26 mouse cellular contexts compared by ENCODE assay signal in the genomic region with DNA sequence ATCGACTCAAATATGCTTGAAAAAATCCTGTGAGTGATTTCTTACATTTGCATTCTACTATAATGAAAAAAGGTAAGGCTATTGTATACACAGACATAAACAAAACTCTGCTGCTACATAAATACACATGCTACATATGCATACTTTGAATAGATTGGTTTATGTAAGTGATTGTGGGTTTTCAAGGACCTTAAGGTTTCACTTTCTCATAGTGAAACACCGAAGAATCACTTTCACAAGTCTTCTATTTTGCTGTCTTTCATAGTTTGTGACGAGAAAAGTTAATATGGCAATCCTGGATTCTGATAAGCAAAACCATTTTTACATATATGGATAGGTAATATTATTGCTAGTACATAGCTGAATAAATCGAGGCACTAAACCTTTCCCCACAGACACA.
"Had no signal": no experiment of that assay in that cellular context is flagged by ENCODE, and none has a peak within 500 bp of the region (broad histone marks: within the 10 kb centered on the region; RNA-seq: fewer than 3 reads in every experiment).

No protein-coding gene starts in this region.

- ATAC-seq: hindbrain, postnatal 0 days; intestine, embryonic 16.5 days; liver, embryonic 12.5 days had no signal

- H3K36me3 ChIP-seq: heart, embryonic 12.5 days; hindbrain, embryonic 10.5 days; hindbrain, embryonic 12.5 days; kidney, embryonic 15.5 days; limb, embryonic 13.5 days; limb, embryonic 15.5 days; liver, embryonic 12.5 days had no signal

- H3K4me2 ChIP-seq: heart, embryonic 12.5 days; hindbrain, embryonic 12.5 days; hindbrain, embryonic 14.5 days; kidney, embryonic 15.5 days; limb, embryonic 13.5 days; limb, embryonic 15.5 days; liver, embryonic 12.5 days had no signal

- H3K27ac ChIP-seq: heart, adult 2 months; hindbrain, embryonic 10.5 days; hindbrain, embryonic 12.5 days; hindbrain, embryonic 14.5 days; hindbrain, postnatal 0 days; kidney, embryonic 15.5 days; kidney, postnatal 0 days; limb, embryonic 13.5 days; limb, embryonic 15.5 days; liver, embryonic 12.5 days; liver, embryonic 14.5 days had no signal

- H3K9ac ChIP-seq: heart, embryonic 12.5 days; hindbrain, embryonic 12.5 days; hindbrain, embryonic 14.5 days; kidney, embryonic 15.5 days; limb, embryonic 13.5 days; limb, embryonic 15.5 days; liver, embryonic 12.5 days; liver, embryonic 14.5 days had no signal

- DNase-seq: gastrocnemius, postnatal 14 days; gastrocnemius, postnatal 36 days; heart, adult 11 months; heart, adult 2 months; heart, postnatal 10 days; heart, postnatal 4 days; kidney, adult 11 months; kidney, adult 2 months; kidney, adult 9 months; kidney, postnatal 14 days; kidney, postnatal 36 days; layer of hippocampus, adult 9-11 months; layer of hippocampus, postnatal 36 days; left cerebral cortex, postnatal 4 days had no signal

- H3K4me3 ChIP-seq: heart, adult 2 months; heart, embryonic 12.5 days; hindbrain, embryonic 10.5 days; hindbrain, embryonic 12.5 days; kidney, embryonic 15.5 days; limb, embryonic 13.5 days; limb, embryonic 15.5 days; liver, embryonic 12.5 days had no signal

- H3K27me3 ChIP-seq: heart, embryonic 12.5 days; hindbrain, embryonic 12.5 days; kidney, embryonic 15.5 days; limb, embryonic 13.5 days; limb, embryonic 15.5 days; liver, embryonic 12.5 days had no signal

- H3K4me1 ChIP-seq: heart, embryonic 12.5 days; hindbrain, embryonic 12.5 days; kidney, embryonic 15.5 days; limb, embryonic 13.5 days; limb, embryonic 15.5 days; liver, embryonic 12.5 days had no signal

- H3K9me3 ChIP-seq: heart, embryonic 12.5 days; hindbrain, embryonic 10.5 days; hindbrain, embryonic 12.5 days; kidney, embryonic 15.5 days; limb, embryonic 13.5 days; limb, embryonic 15.5 days; liver, embryonic 12.5 days had no signal
